Mouse (Mus musculus): ENCODE measurements around the gene Atp8a1.

DNA sequence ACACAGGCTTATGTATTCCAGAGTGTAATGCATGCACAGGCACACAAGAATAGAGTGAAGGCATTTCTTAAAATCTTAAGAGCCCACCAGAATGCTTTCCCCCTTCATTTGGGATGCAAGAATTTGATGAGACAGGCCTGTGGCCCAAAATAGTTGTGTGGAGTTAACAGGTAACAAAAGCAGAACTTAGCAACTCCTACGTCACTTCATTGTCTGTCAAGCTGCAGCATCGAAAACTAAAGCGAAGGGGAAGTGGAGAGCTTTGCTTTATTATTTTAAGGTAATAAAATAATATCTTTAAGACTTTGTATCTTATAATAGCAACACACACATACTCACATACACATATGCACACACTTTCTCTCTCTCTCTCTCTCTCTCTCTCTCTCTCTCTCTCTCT, 20.3 kb downstream of the Atp8a1 start:
- TF ChIP-seq CTCF (IDR thresholded peaks at IDR 0.05) (no peak), EP300 (IDR thresholded peaks at IDR 0.05) (no peak)

Measured in lung, postnatal 0 days (tissue).